Mouse (Mus musculus) forebrain, embryonic 12.5 days (tissue): ENCODE measurements around the gene Snupn. TPM values are rescaled to one million over a fixed set of nuclear protein-coding genes. Genes with fewer than 3 reads are reported as not detected.

Experiments used
- ATAC-seq: fragments of 200-750 bp; cut with Nextera tagmentation; 2 replicates; pipeline ENCODE4 v1.8.0; 2017; ENCODE audit warnings: moderate TSS enrichment; ENCODE audit not compliant: low FRiP score
- H3K27ac ChIP-seq: fragments of 300-500 bp; sonication (generic); 2 replicates; pipeline ENCODE4 v1.5.1; 2016; ENCODE audit warnings: mild to moderate bottlenecking
- H3K27me3 ChIP-seq: fragments of 300-500 bp; sonication (generic); 2 replicates; pipeline ENCODE4 v1.6.1; 2016; ENCODE audit warnings: mild to moderate bottlenecking
- H3K36me3 ChIP-seq: fragments of 300-500 bp; sonication (generic); replicated peaks from 2 replicates; pipeline ENCODE4 v1.6.1; 2016; ENCODE audit warnings: mild to moderate bottlenecking
- H3K4me1 ChIP-seq: fragments of 300-500 bp; sonication (generic); 2 replicates; pipeline ENCODE4 v1.6.1; 2016
- H3K4me2 ChIP-seq: fragments of 300-500 bp; sonication (generic); 2 replicates; pipeline ENCODE4 v1.6.1; 2016; ENCODE audit warnings: mild to moderate bottlenecking, moderate library complexity
- H3K4me3 ChIP-seq: fragments of 300-500 bp; sonication (generic); replicated peaks from 2 replicates; pipeline ENCODE4 v1.5.1; 2016; ENCODE audit warnings: mild to moderate bottlenecking
- H3K9ac ChIP-seq: fragments of 300-500 bp; sonication (generic); 2 replicates; pipeline ENCODE4 v1.6.1; 2016; ENCODE audit warnings: mild to moderate bottlenecking
- H3K9me3 ChIP-seq: fragments of 300-500 bp; sonication (generic); 2 replicates; pipeline ENCODE4 v1.6.1; 2016
- WGBS: fragments of 180-500 bp; shearing (Covaris S2); methylation state at CpG from one replicate; pipeline ENCODE4 v1.1.7; 2016; 5-methylcytosine and 5-hydroxymethylcytosine counted together
- polyA plus RNA-seq: library from polyadenylated mRNA; unstranded; fragments of >200 nt; fragmentation: Nextera tagmentation; extraction: Ambion mirVana; gene quantifications from 2 replicates; pipeline ENCODE4 v1.2.1, GENCODE M21; 2016

The Snupn gene
- polyA plus RNA-seq, 1 experiment from 2014 or later, result 27.6 TPM

GRCm38 (mm10) chr9:57031756-57032155 is 81.1 kb downstream of the Snupn start:
- no peaks in the 10 kb centered on the region for H3K27me3 ChIP-seq
- no peak overlapping the region for H3K4me2 ChIP-seq
- no peak overlapping the region for H3K4me3 ChIP-seq
- H3K36me3 ChIP-seq, result peaks cover 53% of the 10 kb centered on the region
- no peaks in the 10 kb centered on the region for H3K4me1 ChIP-seq
- whole genome bisulfite sequencing, result 93% methylated on average over 1 of the region's 1 CpGs
- no peak for ATAC-seq
- H3K9me3 ChIP-seq, result no peaks in the 10 kb centered on the region
- H3K9ac ChIP-seq, result no peak overlapping the region
- H3K27ac ChIP-seq, result no peak overlapping the region

Other genes with a start within 250 kb of the Snupn start
- gene Lingo1, start 154.4 kb upstream of the Snupn start, polyA plus RNA-seq, result 9.4 and 10.5 TPM in 2 replicates
- gene Odf3l1, start 86.2 kb upstream of the Snupn start, polyA plus RNA-seq, result not detected in 2 replicates
- 3.0 and 3.8 TPM in 2 replicates for gene Cspg4, start 85.8 kb upstream of the Snupn start, polyA plus RNA-seq
- 6.0 and 6.2 TPM in 2 replicates for gene Snx33, start 22.5 kb upstream of the Snupn start, polyA plus RNA-seq
- 69.6 and 71.4 TPM in 2 replicates for gene Imp3, start 13.4 kb upstream of the Snupn start, polyA plus RNA-seq
- gene Ptpn9, start 44.0 kb downstream of the Snupn start, polyA plus RNA-seq, result 26.1 and 27.4 TPM in 2 replicates
- 42.1 and 52.7 TPM in 2 replicates for gene Sin3a, start 121.2 kb downstream of the Snupn start, polyA plus RNA-seq
- gene Man2c1, start 179.8 kb downstream of the Snupn start, polyA plus RNA-seq, result 50.8 and 52.1 TPM in 2 replicates
- 6.1 TPM in 2 replicates for gene Neil1, start 197.4 kb downstream of the Snupn start, polyA plus RNA-seq
- gene Commd4, start 207.5 kb downstream of the Snupn start, polyA plus RNA-seq, result 108 TPM in 2 replicates